In genomic region chr10:110733343-110733742, GRCm38 (mm10) we compare ENCODE assay signal across 8 mouse cellular contexts. TPM values are rescaled to one million over a fixed set of nuclear protein-coding genes. Genes with fewer than 3 reads are reported as not detected.
DNase-seq lines count a peak whose midpoint lies in the region; ATAC-seq and TF ChIP-seq lines count a peak whose summit lies in the region.

No protein-coding gene starts in this region.

- no peak overlapping the region for H3K4me2 ChIP-seq in midbrain, embryonic 14.5 days (ENCODE audit: low read length)

- WGBS in kidney, adult 2 months = 18% methylated on average over 6 of the region's 6 CpGs
- 23% methylated on average over 6 of the region's 6 CpGs for WGBS in midbrain, embryonic 14.5 days

- peak; percentile 18 for DNase-seq in 3134 (ENCODE audit: extremely low read depth, insufficient read length, low spot score)
- DNase-seq in Muller cell, postnatal 12 days (ENCODE audit: inconsistent ontology term) = peak; percentile 28
- peak; percentile 67 for DNase-seq in cerebellum, adult 8-10 months
- peak; percentile 66 for DNase-seq in forelimb bud, embryonic 11.5 days (ENCODE audit: low read depth, low spot score)
- DNase-seq in kidney, adult 2 months = peak; percentile 69
- peak; percentile 80 for DNase-seq in left cerebral cortex, postnatal 4 days
- DNase-seq in midbrain, embryonic 14.5 days = peak; percentile 81
- peak; percentile 78 for DNase-seq in splenic B cell, adult 2 months (ENCODE audit: low read depth, low spot score)

- no peaks in the 10 kb centered on the region for H3K36me3 ChIP-seq in kidney, adult 2 months (ENCODE audit: control insufficient read depth, insufficient read depth, low read length)
- H3K36me3 ChIP-seq in midbrain, embryonic 14.5 days (ENCODE audit: control insufficient read depth, insufficient read depth, low read length) = no peaks in the 10 kb centered on the region
- H3K36me3 ChIP-seq in splenic B cell, adult 2 months (ENCODE audit: control insufficient read depth, insufficient read depth, low read length, poor library complexity, severe bottlenecking) = no peaks in the 10 kb centered on the region

- TF ChIP-seq POLR2A in kidney, adult 2 months (IDR thresholded peaks at IDR 0.05; ENCODE audit: low read depth, low read length) = no peak

- no peak overlapping the region for H3K27ac ChIP-seq in kidney, adult 2 months (ENCODE audit: insufficient read depth, low read depth, low read length)
- H3K27ac ChIP-seq in midbrain, embryonic 14.5 days (replicated peaks; ENCODE audit: low read depth, low read length) = no peak overlapping the region

- peak; percentile 83 for TF ChIP-seq CTCF in kidney, adult 2 months (conservative IDR thresholded peaks at IDR 0.05; ENCODE audit: insufficient read depth, insufficient read length, low read depth, low read length)

- intact Hi-C loops in left cerebral cortex, postnatal 4 days (cut with DNase I) = no loop called here

- no peak overlapping the region for H3K9ac ChIP-seq in midbrain, embryonic 14.5 days (replicated peaks; ENCODE audit: low read length)

- H3K27me3 ChIP-seq in kidney, adult 2 months (replicated peaks; ENCODE audit: control insufficient read depth, insufficient read depth, low read length) = no peaks in the 10 kb centered on the region
- no peaks in the 10 kb centered on the region for H3K27me3 ChIP-seq in midbrain, embryonic 14.5 days (ENCODE audit: control insufficient read depth, insufficient read depth, low read length)
- no peaks in the 10 kb centered on the region for H3K27me3 ChIP-seq in splenic B cell, adult 2 months (ENCODE audit: control insufficient read depth, insufficient read depth, low read length, poor library complexity, severe bottlenecking)

- no peaks in the 10 kb centered on the region for H3K9me3 ChIP-seq in midbrain, embryonic 14.5 days (ENCODE audit: control insufficient read depth, low read length)

- ATAC-seq in midbrain, embryonic 14.5 days (ENCODE audit: low FRiP score, low TSS enrichment) = no peak

- no peaks in the 10 kb centered on the region for H3K4me1 ChIP-seq in kidney, adult 2 months (ENCODE audit: control insufficient read depth, insufficient read depth, low read length)
- H3K4me1 ChIP-seq in midbrain, embryonic 14.5 days (ENCODE audit: control insufficient read depth, insufficient read depth, low read length) = no peaks in the 10 kb centered on the region

- no peak overlapping the region for H3K4me3 ChIP-seq in kidney, adult 2 months (ENCODE audit: insufficient read depth, low read depth, low read length)
- H3K4me3 ChIP-seq in midbrain, embryonic 14.5 days (replicated peaks; ENCODE audit: low read depth, low read length) = no peak overlapping the region

RNA-seq across cellular contexts. Expression of gene E2f7, which starts 11.9 kb away (rescaled TPM):
- polyA plus RNA-seq in kidney, adult 2 months (2012; rRNA removed) = 0.09 and 0.31 TPM in 2 replicates
- total RNA-seq in left cerebral cortex, postnatal 4 days (2021) = 1 to 10 TPM; 5.1 to 6.6 TPM
- 3.2 and 6.9 TPM in 2 replicates for polyA plus RNA-seq in midbrain, embryonic 14.5 days (2014; fragmentation: Nextera tagmentation; extraction: Ambion mirVana)

Comparison
In these comparisons a context has a peak if more than half of its experiments do, and no peak if none do; other contexts are left out.
1. DNase-seq: peak in every context shown above with its lines; median percentile 81 in midbrain, embryonic 14.5 days; 80 in left cerebral cortex, postnatal 4 days; 78 in splenic B cell, adult 2 months; 69 in kidney, adult 2 months; 67 in cerebellum, adult 8-10 months; 66 in forelimb bud, embryonic 11.5 days; 28 in Muller cell, postnatal 12 days; 18 in 3134.